Mouse (Mus musculus): ENCODE results near the gene Ott. TPM values are rescaled to one million over a fixed set of nuclear protein-coding genes. Genes with fewer than 3 reads are reported as not detected.
"Not testable (repeated sequence)": the region's sequence is repeated elsewhere in the genome, so short reads cannot be mapped to it uniquely, and the experiment has no call there.

Ott gene
- not detected in 2 replicates for polyA plus RNA-seq (2012; rRNA removed)

- H3K27ac ChIP-seq (ENCODE audit: insufficient read depth, low read depth, low read length); H3K4me1 ChIP-seq (ENCODE audit: control insufficient read depth, insufficient read depth, insufficient read length, low read length); H3K27me3 ChIP-seq (ENCODE audit: control insufficient read depth, insufficient read depth, low read length); H3K4me3 ChIP-seq (ENCODE audit: low read depth, low read length); H3K36me3 ChIP-seq (ENCODE audit: control insufficient read depth, insufficient read depth, low read length): not testable (repeated sequence)
- no CpG with 5 or more reads among the region's 5 CpGs for WGBS
These were observed at the start of gene Ott for GRCm38 (mm10) chrX:149073982-149074381. Gene Ott, plus strand, starts transcription at chrX:149074282.

Other genes starting within 250 kb of the Ott start
- gene Luzp4, start 216.6 kb upstream of the Ott start, polyA plus RNA-seq (2012; rRNA removed), result not detected in 2 replicates
- gene Gm15093, start 198.1 kb downstream of the Ott start, polyA plus RNA-seq (2012; rRNA removed), result not detected in 2 replicates

Measured in small intestine, adult 2 months (tissue).